Mouse (Mus musculus) ES-E14 (cell line): ENCODE measurements at regions not wholly inside any gene's neighbourhood (a gene's known extent, or its start where the extent isn't known, plus 50 kb on each side); places are given as distances from the start of the nearest gene placed in this dataset.

Experiments used
- DNase-seq: peaks from one replicate; pipeline ENCODE4 v3.0.0-alpha.2; 2013; ENCODE audit warnings: low read depth, low spot score
- H3K27ac ChIP-seq: 2 replicates; pipeline ENCODE4 v1.5.1; 2012; ENCODE audit warnings: low read depth, mild to moderate bottlenecking, low read length, moderate library complexity, mixed read lengths; ENCODE audit not compliant: poor library complexity, insufficient read depth, severe bottlenecking
- H3K36me3 ChIP-seq: 2 replicates; pipeline ENCODE4 v1.6.1; 2012; ENCODE audit warnings: mild to moderate bottlenecking, low read length, moderate library complexity, mixed read lengths; ENCODE audit not compliant: control insufficient read depth, poor library complexity, insufficient read depth, severe bottlenecking
- H3K4me1 ChIP-seq, 2 experiments: fragments of 150-350 bp in 1 of 2; sonication (generic) in 1 of 2; 2 replicates each; pipeline ENCODE4 v1.6.1; 2012; ENCODE audit warnings: low read length in 2 of 2, mild to moderate bottlenecking in 1 of 2, mixed read lengths in 1 of 2; ENCODE audit not compliant: control insufficient read depth in 2 of 2, insufficient read depth in 2 of 2, poor library complexity in 1 of 2
- H3K4me3 ChIP-seq, 2 experiments: fragments of 150-350 bp in 1 of 2; sonication (generic) in 1 of 2; 2 replicates each; pipeline ENCODE4 v1.5.1; 2012; ENCODE audit warnings: low read length in 2 of 2, low read depth in 1 of 2, mild to moderate bottlenecking in 1 of 2, mixed read lengths in 1 of 2; ENCODE audit not compliant: insufficient read depth in 1 of 2, poor library complexity in 1 of 2, severe bottlenecking in 1 of 2
- H3K9ac ChIP-seq: 2 replicates; pipeline ENCODE4 v1.6.1; 2012; ENCODE audit warnings: low read depth, mild to moderate bottlenecking, low read length, mixed read lengths; ENCODE audit not compliant: poor library complexity, insufficient read depth, severe bottlenecking
- H3K9me3 ChIP-seq: fragments of 150-350 bp; sonication (generic); 2 replicates; pipeline ENCODE4 v1.6.1; 2012; ENCODE audit warnings: low read depth, mild to moderate bottlenecking, low read length; ENCODE audit not compliant: control insufficient read depth, insufficient read depth
- CHD2 ChIP-seq: IDR thresholded peaks from 2 replicates; pipeline ENCODE4 v1.6.1; 2014; ENCODE audit warnings: mild to moderate bottlenecking, low read depth, low read length, inconsistent platforms
- HCFC1 ChIP-seq: IDR thresholded peaks from 2 replicates; pipeline ENCODE4 v1.6.1; 2012; ENCODE audit warnings: low read length, inconsistent platforms, borderline replicate concordance; ENCODE audit not compliant: insufficient read depth
- MAFK ChIP-seq: IDR thresholded peaks from 2 replicates; pipeline ENCODE4 v1.6.1; 2014; ENCODE audit warnings: mild to moderate bottlenecking, low read depth, low read length, inconsistent platforms; ENCODE audit not compliant: insufficient read depth
- ZC3H11A ChIP-seq: IDR thresholded peaks from 2 replicates; pipeline ENCODE4 v1.6.1; 2012; ENCODE audit warnings: low read depth, mild to moderate bottlenecking, inconsistent platforms, low read length, borderline replicate concordance
- ZNF384 ChIP-seq: IDR thresholded peaks from 2 replicates; pipeline ENCODE4 v1.6.1; 2012; ENCODE audit warnings: low read depth, low read length, inconsistent platforms
- in situ Hi-C, 2 experiments: fragments of 600-800 bp; cut with MboI; formaldehyde crosslinking; loops; one replicate each; pipeline ENCODE4 v1.15.1; 2025; ENCODE audit warnings: low sequenced_read_pairs in 2 of 2, inconsistent platforms in 1 of 2; ENCODE audit not compliant: unreplicated experiment in 2 of 2

DNA sequence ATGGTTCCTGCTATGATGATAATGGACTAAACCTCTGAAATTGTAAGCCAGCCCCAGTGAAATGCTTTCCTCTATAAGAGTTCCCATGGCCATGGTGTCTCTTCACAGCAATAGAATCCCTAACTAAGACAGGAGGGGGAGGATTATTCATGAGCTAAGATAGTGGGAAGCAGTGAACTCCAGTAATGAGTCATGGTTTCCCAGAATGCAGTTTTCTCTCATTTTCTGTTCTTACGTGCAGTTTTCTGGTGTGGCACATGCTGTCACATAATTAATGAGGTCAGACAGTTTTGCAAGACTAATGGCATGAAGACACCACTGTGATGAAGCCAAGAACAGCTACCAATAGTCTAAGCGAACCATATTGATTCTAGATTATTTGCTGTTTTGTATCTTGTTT lies 118.9 kb upstream of the Palmd start:
- Histone ChIP-seq H3K4me3 (no peak overlapping the region), H3K9ac (no peak overlapping the region), H3K36me3 (no peaks in the 10 kb centered on the region), H3K9me3 (no peaks in the 10 kb centered on the region), H3K4me1 (no peaks in the 10 kb centered on the region), H3K27ac (no peak overlapping the region)
- DNase-seq: no peak
- no peak for TF ChIP-seq ZC3H11A
- in situ Hi-C loops: no loop called here

DNA sequence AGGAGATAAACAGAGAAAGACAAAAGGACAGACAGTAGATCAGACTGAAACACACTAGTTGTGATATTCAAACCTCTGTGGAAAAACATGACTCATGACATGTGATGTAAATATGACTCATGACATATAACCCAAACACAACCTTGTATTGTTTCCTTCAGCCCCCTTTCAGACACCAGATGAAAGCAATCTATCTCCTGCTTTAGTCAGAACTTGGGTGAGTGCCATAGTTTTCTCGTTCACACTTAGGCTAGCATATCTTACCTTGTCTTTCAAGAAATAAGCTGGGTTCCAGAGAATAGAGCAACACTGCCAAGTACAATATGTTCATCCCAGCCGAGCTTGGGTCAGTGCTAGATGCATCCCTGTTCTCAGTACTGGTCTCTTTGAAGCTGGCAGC lies 107.9 kb upstream of the Palmd start:
- in situ Hi-C loops: no loop called here
- H3K36me3 ChIP-seq: no peaks in the 10 kb centered on the region
- no peaks in the 10 kb centered on the region for H3K9me3 ChIP-seq
- no peak for DNase-seq
- no peaks in the 10 kb centered on the region for H3K4me1 ChIP-seq
- H3K4me3 ChIP-seq: no peak overlapping the region
- H3K27ac ChIP-seq: no peak overlapping the region
- no peak overlapping the region for H3K9ac ChIP-seq
- TF ChIP-seq HCFC1 (no peak), ZC3H11A (no peak), ZNF384 (no peak), MAFK (no peak), CHD2 (no peak)

DNA sequence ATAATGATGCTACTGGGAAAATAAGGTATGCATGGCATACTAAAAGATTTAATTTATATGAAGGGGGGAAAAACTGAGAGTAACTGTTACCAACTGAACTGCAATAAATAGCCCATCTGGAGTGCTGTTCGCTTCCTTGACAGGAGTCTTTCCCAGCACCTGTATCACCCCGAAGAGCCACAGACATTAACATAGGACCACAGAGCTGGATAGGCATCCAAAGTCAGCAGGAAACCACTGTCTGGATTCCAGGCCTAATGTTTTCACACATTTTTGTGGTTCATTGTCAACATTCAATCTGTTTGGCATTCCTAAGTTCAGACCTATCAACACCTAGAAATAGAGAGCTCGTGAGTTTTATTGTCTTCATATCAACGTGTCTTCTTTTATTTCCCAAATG lies 104.6 kb upstream of the Palmd start:
- in situ Hi-C loops: loop anchor here in 1 of 2 experiments (25.0 kb wide), 1 partner anchor 161 kb away; no protein-coding TSS in a partner anchor
- Histone ChIP-seq H3K4me1 (no peaks in the 10 kb centered on the region), H3K4me3 (no peak overlapping the region), H3K9me3 (no peaks in the 10 kb centered on the region), H3K9ac (no peak overlapping the region), H3K36me3 (no peaks in the 10 kb centered on the region), H3K27ac (no peak overlapping the region)
- DNase-seq: no peak
- no peak for TF ChIP-seq MAFK
- no peak for TF ChIP-seq CHD2
- no peak for TF ChIP-seq ZC3H11A
- no peak for TF ChIP-seq ZNF384
- TF ChIP-seq HCFC1: no peak

DNA sequence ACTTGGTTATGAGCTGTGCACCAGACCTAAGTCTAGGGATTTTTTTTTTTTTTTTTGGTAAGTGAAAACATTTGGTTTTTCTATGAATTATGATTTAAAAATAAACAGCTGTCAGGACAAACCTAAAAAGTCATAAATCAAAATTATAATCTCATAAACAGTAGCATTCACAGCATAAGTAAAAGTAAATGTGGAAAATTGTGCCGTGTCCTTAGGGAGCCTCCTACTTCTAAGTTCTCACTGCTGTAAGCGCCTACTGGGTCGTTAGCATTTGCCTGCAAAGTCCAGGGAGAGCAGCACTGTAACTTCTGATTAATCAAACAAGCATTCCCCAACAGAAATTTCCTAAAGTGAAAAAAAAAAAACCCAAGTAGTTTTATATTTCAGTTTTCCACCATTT lies 104.2 kb upstream of the Palmd start:
- no peak for TF ChIP-seq HCFC1
- no peak for TF ChIP-seq MAFK
- H3K36me3 ChIP-seq: no peaks in the 10 kb centered on the region
- H3K9me3 ChIP-seq: no peaks in the 10 kb centered on the region
- DNase-seq: no peak
- H3K4me3 ChIP-seq: no peak overlapping the region
- no peaks in the 10 kb centered on the region for H3K4me1 ChIP-seq
- no peak overlapping the region for H3K9ac ChIP-seq
- no peak overlapping the region for H3K27ac ChIP-seq
- in situ Hi-C loops: loop anchor here in 1 of 2 experiments (25.0 kb wide), 1 partner anchor 161 kb away; no protein-coding TSS in a partner anchor

DNA sequence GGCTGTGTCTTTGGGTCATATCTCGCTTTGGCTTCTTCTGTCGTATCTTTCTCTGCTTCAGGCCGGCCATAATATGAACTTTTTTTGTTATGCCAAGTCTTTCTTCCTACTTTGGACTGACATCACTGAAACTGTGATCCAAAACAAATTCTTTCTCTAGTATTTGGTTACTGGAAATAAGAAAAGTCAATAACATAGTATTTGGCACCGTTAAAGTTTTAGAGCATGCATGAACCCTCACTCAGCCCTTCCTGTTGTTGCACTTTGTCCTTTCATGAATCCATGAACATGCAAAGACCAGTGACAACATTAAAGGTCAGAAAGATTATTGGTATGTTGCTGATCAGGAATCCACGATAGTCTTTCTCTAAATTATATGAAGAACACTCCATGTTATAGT lies 103.1 kb upstream of the Palmd start:
- in situ Hi-C loops: loop anchor here in 1 of 2 experiments (25.0 kb wide), 1 partner anchor 160 kb away; no protein-coding TSS in a partner anchor
- no peak for TF ChIP-seq ZC3H11A
- no peak for DNase-seq

More for the DNA sequence above, 103.1 kb upstream of the Palmd start:
- Histone ChIP-seq H3K27ac (no peak overlapping the region), H3K4me1 (no peaks in the 10 kb centered on the region), H3K36me3 (no peaks in the 10 kb centered on the region), H3K9me3 (no peaks in the 10 kb centered on the region), H3K4me3 (no peak overlapping the region), H3K9ac (no peak overlapping the region)
